Mouse (Mus musculus): ENCODE measurements around the gene Csrnp1. TPM values are rescaled to one million over a fixed set of nuclear protein-coding genes. Genes with fewer than 3 reads are reported as not detected.

Gene Csrnp1
- total and polyA plus RNA-seq, 2 experiments from 2014 or later = 3.1 to 17.4 TPM

GRCm38 (mm10) chr9:119938496-119938895 lies 46.0 kb downstream of the Csrnp1 start:
- 79% methylated on average over 4 of the region's 4 CpGs for WGBS
- no peak for ATAC-seq
- H3K4me3 ChIP-seq (ENCODE audit: low read length) = no peak overlapping the region
- H3K4me2 ChIP-seq (ENCODE audit: low read depth, low read length) = no peak overlapping the region
- H3K27me3 ChIP-seq (ENCODE audit: insufficient read depth, low read length) = no peaks in the 10 kb centered on the region
- H3K36me3 ChIP-seq (ENCODE audit: insufficient read depth, low read length) = no peaks in the 10 kb centered on the region
- no peak overlapping the region for H3K27ac ChIP-seq
- TF ChIP-seq CTCF (IDR thresholded peaks at IDR 0.05; ENCODE audit: low read depth) = no peak
- peaks cover 5% of the 10 kb centered on the region; the same call in 1 of the 2 replicates for H3K4me1 ChIP-seq (ENCODE audit: insufficient read depth, low read length)
- no peak overlapping the region for H3K9ac ChIP-seq (replicated peaks; ENCODE audit: low read length)
- no peak for DNase-seq (ENCODE audit: low spot score)
- no peaks in the 10 kb centered on the region for H3K9me3 ChIP-seq (ENCODE audit: low read length)

GRCm38 (mm10) chr9:119937005-119937773 lies 47.3 kb downstream of the Csrnp1 start, which contains the start of the genes Gorasp1 and Ttc21a:
TSS of gene Gorasp1 (minus strand) at chr9:119937565.
TSS of gene Ttc21a (plus strand) at chr9:119937606.
- ATAC-seq = peak; percentile 95
- 1% methylated on average over 40 of the region's 40 CpGs for WGBS

GRCm38 (mm10) chr9:119933675-119934074 lies 50.8 kb downstream of the Csrnp1 start:
- Histone ChIP-seq H3K9ac (replicated peaks; ENCODE audit: low read length) (no peak overlapping the region), H3K36me3 (ENCODE audit: insufficient read depth, low read length) (peaks cover 17% of the 10 kb centered on the region; the same call in 1 of the 2 replicates), H3K27me3 (ENCODE audit: insufficient read depth, low read length) (no peaks in the 10 kb centered on the region), H3K9me3 (ENCODE audit: low read length) (no peaks in the 10 kb centered on the region), H3K4me3 (ENCODE audit: low read length) (no peak overlapping the region), H3K4me2 (ENCODE audit: low read depth, low read length) (no peak overlapping the region), H3K27ac (no peak overlapping the region), H3K4me1 (ENCODE audit: insufficient read depth, low read length) (peaks cover 5% of the 10 kb centered on the region; the same call in 1 of the 2 replicates)
- DNase-seq (ENCODE audit: low spot score) = no peak
- 95% methylated on average over 6 of the region's 6 CpGs for WGBS
- no peak for ATAC-seq
- no peak for TF ChIP-seq CTCF (IDR thresholded peaks at IDR 0.05; ENCODE audit: low read depth)

More at GRCm38 (mm10) chr9:119937005-119937773, 47.3 kb downstream of the Csrnp1 start, which contains the start of the genes Gorasp1 and Ttc21a:
- Histone ChIP-seq H3K27ac (peak within 1 kb of the TSS; percentile 70; the same call in 1 of the 2 replicates), H3K27me3 (ENCODE audit: insufficient read depth, low read length) (no peaks in the 10 kb centered on the region), H3K4me1 (ENCODE audit: insufficient read depth, low read length) (peaks cover 5% of the 10 kb centered on the region; the same call in 1 of the 2 replicates), H3K4me2 (ENCODE audit: low read depth, low read length) (peak within 1 kb of the TSS; percentile 78), H3K36me3 (ENCODE audit: insufficient read depth, low read length) (no peaks in the 10 kb centered on the region), H3K9ac (replicated peaks; ENCODE audit: low read length) (peak within 1 kb of the TSS; percentile 84), H3K9me3 (ENCODE audit: low read length) (no peaks in the 10 kb centered on the region), H3K4me3 (ENCODE audit: low read length) (peak within 1 kb of the TSS; percentile 65)
- no peak for TF ChIP-seq CTCF (IDR thresholded peaks at IDR 0.05; ENCODE audit: low read depth)
- DNase-seq (ENCODE audit: low spot score) = peak; percentile 96

- ATAC-seq = no peak
- H3K36me3 ChIP-seq (ENCODE audit: insufficient read depth, low read length) = peaks cover 25% of the 10 kb centered on the region
These were observed 52.1 kb downstream of the Csrnp1 start for GRCm38 (mm10) chr9:119932358-119932757.

GRCm38 (mm10) chr9:119926497-119926896 lies 58.0 kb downstream of the Csrnp1 start:
- Histone ChIP-seq H3K9me3 (ENCODE audit: low read length) (no peaks in the 10 kb centered on the region), H3K36me3 (ENCODE audit: insufficient read depth, low read length) (peaks cover 68% of the 10 kb centered on the region), H3K27ac (no peak overlapping the region), H3K4me1 (ENCODE audit: insufficient read depth, low read length) (no peaks in the 10 kb centered on the region), H3K4me2 (ENCODE audit: low read depth, low read length) (no peak overlapping the region), H3K9ac (replicated peaks; ENCODE audit: low read length) (no peak overlapping the region), H3K4me3 (ENCODE audit: low read length) (no peak overlapping the region), H3K27me3 (ENCODE audit: insufficient read depth, low read length) (no peaks in the 10 kb centered on the region)
- WGBS = 82% methylated on average over 5 of the region's 5 CpGs
- no peak for TF ChIP-seq CTCF (IDR thresholded peaks at IDR 0.05; ENCODE audit: low read depth)
- no peak for DNase-seq (ENCODE audit: low spot score)
- no peak; the same call in 1 of the 2 replicates for ATAC-seq

More at GRCm38 (mm10) chr9:119932358-119932757, 52.1 kb downstream of the Csrnp1 start:
- DNase-seq (ENCODE audit: low spot score) = no peak
- Histone ChIP-seq H3K4me1 (ENCODE audit: insufficient read depth, low read length) (peaks cover 5% of the 10 kb centered on the region; the same call in 1 of the 2 replicates), H3K4me3 (ENCODE audit: low read length) (no peak overlapping the region), H3K27ac (no peak overlapping the region), H3K9me3 (ENCODE audit: low read length) (no peaks in the 10 kb centered on the region), H3K9ac (replicated peaks; ENCODE audit: low read length) (no peak overlapping the region), H3K4me2 (ENCODE audit: low read depth, low read length) (no peak overlapping the region), H3K27me3 (ENCODE audit: insufficient read depth, low read length) (no peaks in the 10 kb centered on the region)
- 89% methylated on average over 12 of the region's 12 CpGs for WGBS
- TF ChIP-seq CTCF (IDR thresholded peaks at IDR 0.05; ENCODE audit: low read depth) = no peak

GRCm38 (mm10) chr9:119925729-119926128 lies 58.7 kb downstream of the Csrnp1 start:
- H3K27ac ChIP-seq = no peak overlapping the region
- no peak overlapping the region for H3K9ac ChIP-seq (replicated peaks; ENCODE audit: low read length)
- 48% methylated on average over 8 of the region's 8 CpGs for WGBS
- H3K4me1 ChIP-seq (ENCODE audit: insufficient read depth, low read length) = no peaks in the 10 kb centered on the region
- peaks cover 74% of the 10 kb centered on the region for H3K36me3 ChIP-seq (ENCODE audit: insufficient read depth, low read length)
- TF ChIP-seq CTCF (IDR thresholded peaks at IDR 0.05; ENCODE audit: low read depth) = no peak
- ATAC-seq (no peak), DNase-seq (ENCODE audit: low spot score) (peak; percentile 33)
- H3K4me2 ChIP-seq (ENCODE audit: low read depth, low read length) = no peak overlapping the region
- no peaks in the 10 kb centered on the region for H3K9me3 ChIP-seq (ENCODE audit: low read length)
- H3K27me3 ChIP-seq (ENCODE audit: insufficient read depth, low read length) = no peaks in the 10 kb centered on the region
- H3K4me3 ChIP-seq (ENCODE audit: low read length) = no peak overlapping the region

Measured in hindbrain, postnatal 0 days (tissue).